Mouse (Mus musculus) ovary, adult 18-20 months (tissue): Measurements from ENCODE around the gene Itih4.

Experiments used
- DNase-seq: peaks from one replicate; pipeline ENCODE4 v3.0.0; 2022; ENCODE audit warnings: low spot score, mixed read lengths

Itih4 gene

DNA sequence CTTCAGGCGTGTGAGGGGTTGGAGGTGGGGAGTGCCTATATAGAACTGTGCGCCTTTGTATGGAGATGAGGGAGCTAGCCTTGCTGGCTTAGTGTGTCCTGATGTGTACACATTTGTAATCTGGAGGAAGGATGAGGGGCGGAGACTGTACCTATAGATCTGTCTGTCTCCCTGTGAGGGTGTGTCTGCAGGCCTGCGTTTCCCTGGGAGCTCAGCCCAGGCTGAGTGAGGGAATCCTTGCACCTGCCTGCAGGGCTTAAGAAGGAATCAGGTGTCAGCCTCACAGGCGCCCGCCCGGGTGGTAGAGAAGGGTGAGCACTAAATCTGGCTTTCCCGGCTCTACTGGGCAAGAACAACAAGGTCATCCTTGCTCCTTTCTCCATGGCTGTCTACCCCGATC is 6.5 kb upstream of the Itih4 start:
- no peak for DNase-seq

DNA sequence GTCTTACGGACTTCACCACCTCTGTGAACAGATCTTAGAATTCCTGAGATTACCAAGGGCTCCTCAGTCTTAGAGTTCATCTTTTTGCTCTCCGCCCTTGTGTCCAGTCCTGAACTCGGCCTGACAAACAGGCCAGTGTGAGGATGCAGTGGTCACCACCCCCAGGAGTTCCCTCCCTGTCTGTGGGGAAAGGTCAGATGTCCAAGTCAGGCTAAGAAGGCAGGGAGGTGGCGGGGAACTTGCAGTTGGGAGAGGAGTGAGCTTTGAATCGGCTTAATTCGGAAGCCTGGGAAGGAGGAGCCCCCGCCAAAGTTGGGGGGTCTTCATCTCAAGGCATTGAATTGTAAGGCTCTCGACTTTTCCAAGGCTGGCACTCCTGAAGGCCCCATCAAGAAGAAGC is 6.0 kb upstream of the Itih4 start:
- DNase-seq: no peak

- no peak for DNase-seq
Measured at GRCm38 (mm10) chr14:30880811-30881717, 5.2 kb upstream of the Itih4 start.

DNA sequence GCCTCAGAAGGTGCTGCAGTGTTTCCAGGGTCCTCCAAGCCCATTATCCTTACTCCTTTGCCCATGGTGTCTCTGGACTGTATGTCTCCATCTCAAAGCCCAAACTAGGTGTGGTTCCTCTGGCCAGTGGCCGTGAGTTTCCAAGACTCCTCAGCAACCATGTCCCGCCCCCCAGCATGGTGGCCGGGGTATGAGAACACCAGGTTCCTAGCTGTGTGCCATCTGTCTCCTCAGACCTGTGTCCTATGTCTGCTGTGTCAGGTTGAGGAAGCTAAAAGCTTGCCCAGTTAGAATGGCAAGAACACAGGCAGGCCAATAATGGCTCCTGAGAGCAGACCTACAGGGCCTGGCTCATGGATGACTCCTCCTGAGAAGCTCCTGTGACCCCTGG is 4.6 kb upstream of the Itih4 start:
- DNase-seq: no peak

DNA sequence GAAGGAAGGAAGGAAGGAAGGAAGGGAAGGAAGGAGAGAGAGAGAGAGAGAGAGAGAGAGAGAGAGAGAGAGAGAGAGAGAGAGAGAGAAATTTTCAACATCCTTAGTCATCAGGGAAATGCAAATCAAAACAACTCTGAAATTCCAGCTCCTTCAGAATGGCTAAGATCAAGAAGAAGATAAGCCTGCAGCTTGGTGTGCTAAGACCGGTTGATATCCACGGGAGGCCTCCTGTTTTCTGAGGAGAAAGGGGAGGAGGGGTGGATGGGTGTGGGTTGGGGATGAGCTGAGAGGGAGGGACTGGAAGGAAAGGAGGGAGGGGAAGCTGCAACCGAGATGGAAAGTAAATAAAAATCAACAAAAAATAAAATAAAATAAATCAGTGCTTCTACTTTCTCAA is 978 bp upstream of the Itih4 start:
- no peak for DNase-seq

GRCm38 (mm10) chr14:30888271-30888732 is 2.0 kb downstream of the Itih4 start:
- DNase-seq: peak; percentile 74

- DNase-seq: no peak
Measured at GRCm38 (mm10) chr14:30899972-30900371, 13.7 kb downstream of the Itih4 start.

DNA sequence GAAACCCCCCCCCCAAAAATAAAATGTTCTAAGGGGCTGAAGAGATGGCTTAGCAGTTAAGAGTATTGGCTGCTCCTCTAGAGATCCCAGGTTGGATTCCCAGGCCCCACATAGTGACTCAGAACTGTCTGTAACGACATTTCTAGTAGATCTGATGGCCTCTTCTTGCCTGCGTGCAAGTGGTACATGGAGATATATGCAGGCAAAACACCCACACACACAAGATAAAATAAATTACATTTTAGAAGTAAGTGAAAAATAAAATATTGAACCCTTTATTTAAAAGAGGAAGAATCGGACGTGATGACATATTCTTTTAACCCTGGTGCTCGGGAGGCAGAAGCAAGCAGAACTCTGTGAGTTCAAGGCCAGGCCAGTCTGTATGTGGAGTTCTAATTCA is 16.4 kb downstream of the Itih4 start:
- DNase-seq: no peak

DNA sequence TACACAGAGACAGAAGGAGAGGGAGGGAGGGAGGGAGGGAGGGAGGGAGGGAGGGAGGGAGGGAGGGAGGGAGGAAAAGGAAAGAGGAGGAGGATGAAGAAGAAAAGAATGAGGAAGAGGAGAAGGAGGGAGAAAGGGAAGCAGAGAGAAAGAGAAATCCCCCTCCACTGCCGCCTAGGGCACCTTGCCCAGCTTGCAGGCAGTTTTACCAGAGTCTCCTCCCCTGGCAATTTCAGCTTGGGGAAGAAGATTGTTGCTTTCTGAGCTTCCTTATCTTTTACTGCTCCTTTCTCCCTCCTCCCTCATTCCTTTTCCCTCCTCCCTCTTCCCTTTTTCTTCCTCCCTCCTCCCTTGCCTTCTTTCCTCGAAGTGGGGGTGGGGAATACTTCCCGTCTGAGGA is 16.8 kb downstream of the Itih4 start:
- DNase-seq: no peak

DNA sequence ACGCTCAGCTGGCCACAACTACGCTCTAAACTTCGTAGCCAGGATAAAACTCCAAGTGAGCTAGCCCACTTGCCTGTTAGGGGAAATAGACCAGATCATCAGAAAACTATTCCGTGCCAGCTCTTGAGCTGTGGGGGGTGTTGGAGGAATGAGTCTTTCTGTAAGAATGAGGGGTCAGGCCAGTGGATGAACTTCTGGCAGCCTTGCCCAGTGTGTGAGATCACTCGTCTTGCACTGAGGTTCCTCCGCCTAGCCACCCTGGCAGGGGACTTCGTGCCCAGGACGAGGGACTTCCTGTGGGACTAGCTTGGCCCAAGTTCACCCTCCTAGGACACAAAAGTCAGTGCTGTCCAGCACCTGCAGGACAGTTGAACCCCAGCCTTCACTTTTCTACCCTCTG is 18.0 kb downstream of the Itih4 start:
- no peak for DNase-seq

DNA sequence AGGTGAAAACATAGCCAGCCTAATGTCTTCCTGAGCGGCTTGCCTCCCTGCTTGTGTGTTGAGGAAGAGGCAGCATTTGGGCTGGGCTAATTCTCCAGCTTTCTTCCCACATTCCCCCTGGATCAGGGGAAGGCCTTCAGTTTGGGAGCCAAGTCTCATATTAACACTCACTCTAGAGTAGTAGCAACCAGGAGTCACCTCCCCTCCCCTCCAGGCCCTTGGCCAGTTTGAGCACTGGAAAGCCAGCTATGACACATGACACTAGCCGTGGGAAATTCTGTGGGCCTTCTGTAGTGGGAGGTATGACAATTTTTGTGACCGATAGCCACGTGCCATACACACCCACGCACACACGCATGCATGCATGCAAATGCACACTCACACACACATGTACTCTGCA is 19.7 kb downstream of the Itih4 start:
- DNase-seq: no peak

- DNase-seq: no peak
Measured at GRCm38 (mm10) chr14:30907814-30908265, 21.6 kb downstream of the Itih4 start.

GRCm38 (mm10) chr14:30911141-30911540 is 24.9 kb downstream of the Itih4 start:
- no peak for DNase-seq

DNA sequence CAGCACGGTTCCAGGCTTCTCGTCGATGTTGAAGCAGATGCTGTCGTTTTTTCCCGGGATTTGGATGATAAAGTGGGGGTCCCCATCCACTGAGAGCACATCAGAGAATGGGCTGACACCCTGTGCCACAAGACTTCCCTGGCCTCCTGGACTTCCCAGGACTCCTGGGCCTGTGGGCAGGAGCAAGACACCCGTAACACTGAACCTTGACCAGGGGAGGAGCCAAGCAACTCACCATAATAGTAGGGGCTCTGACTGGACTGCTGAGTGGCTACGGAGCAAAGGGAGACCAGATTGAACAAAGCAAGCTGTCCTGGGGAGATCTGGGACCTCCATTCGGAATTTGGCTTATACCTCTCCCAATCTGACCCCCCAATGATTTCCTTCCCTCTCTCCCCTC is 26.4 kb downstream of the Itih4 start:
- no peak for DNase-seq

DNA sequence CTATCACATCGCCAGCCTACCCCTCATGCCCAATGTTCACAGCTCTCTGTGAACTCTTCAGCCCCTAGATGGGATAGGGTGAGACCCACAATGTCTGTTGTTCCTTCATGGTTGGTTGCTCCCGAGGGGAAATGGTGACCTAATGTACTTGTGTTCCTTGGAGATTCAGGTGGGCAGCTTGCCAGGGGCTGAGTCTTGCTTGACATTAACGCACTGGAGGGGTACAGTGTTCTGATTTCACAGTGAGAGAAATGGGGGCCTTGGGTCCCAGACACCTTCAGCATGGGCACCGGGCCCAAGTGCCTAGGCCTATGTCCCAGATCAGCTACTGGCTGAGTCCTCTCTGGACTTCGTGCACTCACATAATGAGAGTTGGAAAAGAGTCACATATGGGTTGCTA is 27.1 kb downstream of the Itih4 start:
- no peak for DNase-seq

- no peak for DNase-seq
Measured at GRCm38 (mm10) chr14:30916516-30916915, 30.2 kb downstream of the Itih4 start.

DNA sequence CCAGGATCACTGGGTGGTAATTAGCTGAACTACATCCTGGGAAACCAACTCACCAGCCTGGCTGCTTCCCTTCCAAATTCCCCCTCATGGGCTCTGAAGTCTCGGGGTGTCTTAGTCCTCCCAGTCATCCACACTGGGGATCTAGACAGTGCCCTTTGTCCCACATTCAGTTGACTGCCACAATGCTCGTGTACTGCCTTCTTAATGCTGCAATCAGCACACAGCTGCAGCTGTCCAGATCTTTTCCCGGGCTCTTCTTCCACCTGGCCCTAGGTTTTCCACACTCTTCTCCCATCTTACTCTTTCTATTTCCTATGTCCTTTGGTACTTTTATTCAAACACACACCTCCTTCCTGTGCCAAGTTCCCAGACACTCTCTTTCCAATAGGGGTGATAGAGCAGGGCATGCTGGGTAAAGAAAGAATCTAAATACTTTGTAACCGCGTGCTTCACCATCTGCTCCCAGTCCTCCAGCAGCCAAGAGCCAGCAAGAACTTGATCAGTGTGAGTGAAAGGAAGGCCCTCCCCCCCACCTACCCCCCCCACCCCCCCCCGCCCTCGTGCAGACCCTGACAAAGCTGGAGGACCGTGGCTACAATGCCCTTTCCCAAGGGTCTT is 35.9 kb downstream of the Itih4 start:
- DNase-seq: no peak

- no peak for DNase-seq
Measured at GRCm38 (mm10) chr14:30923375-30924105, 37.3 kb downstream of the Itih4 start, which contains the start of gene Itih3. Gene Itih3 (minus strand): TSS chr14:30923760.

- DNase-seq: no peak
Measured at GRCm38 (mm10) chr14:30925492-30925891, 39.2 kb downstream of the Itih4 start.

DNA sequence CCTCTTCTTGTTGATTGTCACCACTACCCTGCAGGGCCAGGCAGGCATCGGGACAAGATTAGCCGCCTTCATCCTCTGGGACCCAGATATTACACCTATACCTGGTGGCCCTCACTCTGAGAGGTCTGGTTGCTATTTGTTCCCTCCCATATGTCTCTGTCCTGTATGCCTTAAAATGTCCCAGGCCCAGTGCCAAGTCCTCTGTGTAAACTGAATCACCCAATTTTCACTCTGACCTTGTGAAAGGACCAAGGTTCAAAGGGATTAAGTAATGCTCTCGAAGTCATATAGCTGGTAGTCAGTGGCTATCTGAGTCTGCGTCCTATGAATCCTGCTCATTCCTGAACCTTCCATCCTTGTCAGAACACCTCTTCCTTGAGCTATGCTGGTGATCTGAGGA is 44.1 kb downstream of the Itih4 start:
- no peak for DNase-seq

DNA sequence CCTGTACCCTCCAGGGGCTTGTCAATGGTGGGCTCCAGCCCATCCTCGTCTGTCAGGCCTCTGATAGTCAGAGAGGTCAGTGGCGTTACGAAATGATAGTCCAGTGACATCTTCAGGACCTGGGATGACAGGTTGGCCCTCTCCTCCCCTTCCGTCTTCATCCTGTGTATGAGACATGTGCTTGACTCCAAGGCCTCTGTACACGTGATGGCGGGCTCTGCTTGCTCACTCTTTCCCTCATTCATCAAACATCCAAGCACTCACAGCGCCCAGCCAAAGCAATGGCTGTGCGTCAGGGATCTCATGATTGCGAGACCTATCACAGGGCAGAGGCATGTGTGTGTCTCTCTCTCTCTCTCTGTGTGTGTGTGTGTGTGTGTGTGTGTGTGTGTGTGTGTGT is 47.1 kb downstream of the Itih4 start:
- no peak for DNase-seq

DNA sequence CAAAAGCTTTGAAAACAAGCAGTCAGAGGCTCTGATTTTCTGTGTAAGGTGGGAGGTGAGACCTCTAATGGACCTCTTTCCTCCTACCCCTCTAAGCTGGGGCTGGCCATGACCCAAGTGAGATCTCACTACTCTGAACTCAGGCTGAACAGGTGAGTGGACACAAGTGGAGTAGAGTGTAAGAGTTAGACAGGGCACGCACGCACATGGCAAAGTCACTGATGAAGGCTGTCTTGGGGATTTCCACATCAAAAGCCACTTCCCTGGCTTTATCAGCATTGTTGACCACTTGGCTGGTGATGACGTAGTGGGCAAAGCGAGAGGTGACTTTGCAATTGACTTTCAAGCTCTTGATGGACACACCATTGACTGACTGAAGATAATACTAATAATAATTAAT is 56.0 kb downstream of the Itih4 start:
- DNase-seq: no peak

DNA sequence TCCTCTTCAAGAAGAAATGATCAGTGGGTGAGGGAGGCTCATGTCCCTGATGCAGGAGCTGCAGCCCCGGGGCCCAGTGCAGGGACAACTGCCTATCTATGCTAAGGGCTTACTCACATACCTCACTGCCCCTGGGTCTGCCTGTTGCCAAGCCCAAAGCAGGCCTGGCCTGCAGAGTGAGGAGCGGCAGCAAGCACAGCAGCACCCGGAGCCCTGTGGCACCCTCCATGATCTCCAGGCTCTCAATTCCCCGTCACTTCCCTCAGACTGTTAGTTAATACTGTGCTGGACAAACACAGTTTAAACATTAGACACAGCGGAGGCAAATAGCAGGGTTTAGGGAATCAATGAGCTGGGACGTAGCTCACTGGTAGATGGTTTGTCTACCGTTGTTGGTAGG is 56.8 kb downstream of the Itih4 start, which contains the start of gene Itih1:
TSS of gene Itih1 (minus strand) at position 252 of the 400 bp plus-strand sequence.
- no peak for DNase-seq
